Mouse (Mus musculus): Measurements from ENCODE around the gene Taf1a.

The Taf1a gene

GRCm38 (mm10) chr1:183414081-183414727 lies 25.4 kb downstream of the Taf1a start:
- no peak for DNase-seq (ENCODE audit: low read depth, low spot score)

GRCm38 (mm10) chr1:183417873-183418272 lies 29.1 kb downstream of the Taf1a start, which contains the start of gene Hhipl2:
Gene Hhipl2, plus strand, starts transcription at chr1:183418215.
- DNase-seq (ENCODE audit: low read depth, low spot score) = no peak

- no peak for DNase-seq (ENCODE audit: low read depth, low spot score)
Measured at GRCm38 (mm10) chr1:183419741-183420140, 31.0 kb downstream of the Taf1a start.

GRCm38 (mm10) chr1:183420296-183420695 lies 31.5 kb downstream of the Taf1a start:
- no peak for DNase-seq (ENCODE audit: low read depth, low spot score)

- DNase-seq (ENCODE audit: low read depth, low spot score) = no peak
Measured at GRCm38 (mm10) chr1:183424100-183424499, 35.3 kb downstream of the Taf1a start.

GRCm38 (mm10) chr1:183434918-183435317 lies 46.1 kb downstream of the Taf1a start:
- DNase-seq (ENCODE audit: low read depth, low spot score) = no peak

- no peak for DNase-seq (ENCODE audit: low read depth, low spot score)
Measured at GRCm38 (mm10) chr1:183439036-183439435, 50.3 kb downstream of the Taf1a start.

GRCm38 (mm10) chr1:183442015-183442774 lies 53.4 kb downstream of the Taf1a start:
- peak; percentile 50 for DNase-seq (ENCODE audit: low read depth, low spot score)

GRCm38 (mm10) chr1:183453066-183453465 lies 64.3 kb downstream of the Taf1a start:
- no peak for DNase-seq (ENCODE audit: low read depth, low spot score)

Measured in retina, adult 2 months (tissue).